Mouse (Mus musculus) hindbrain, embryonic 16.5 days (tissue): ENCODE data around the gene Ccdc146. TPM values are rescaled to one million over a fixed set of nuclear protein-coding genes. Genes with fewer than 3 reads are reported as not detected.

Experiments
- ATAC-seq: fragments of 200-750 bp; cut with Nextera tagmentation; 2 replicates; pipeline ENCODE4 v1.8.0; 2017; ENCODE audit warnings: moderate TSS enrichment, moderate library complexity
- H3K27ac ChIP-seq: fragments of 300-500 bp; sonication (generic); 2 replicates; pipeline ENCODE4 v1.5.1; 2014; ENCODE audit warnings: low read depth, mild to moderate bottlenecking, control low read depth, low read length, moderate library complexity
- H3K27me3 ChIP-seq: fragments of 300-500 bp; sonication (generic); replicated peaks from 2 replicates; pipeline ENCODE4 v1.6.1; 2014; ENCODE audit warnings: low read length; ENCODE audit not compliant: control insufficient read depth, insufficient read depth
- H3K36me3 ChIP-seq: fragments of 300-500 bp; sonication (generic); 2 replicates; pipeline ENCODE4 v1.6.1; 2014; ENCODE audit warnings: mild to moderate bottlenecking, low read length, moderate library complexity, mixed read lengths; ENCODE audit not compliant: control insufficient read depth, insufficient read depth
- H3K4me1 ChIP-seq: fragments of 300-500 bp; sonication (generic); 2 replicates; pipeline ENCODE4 v1.6.1; 2014; ENCODE audit warnings: low read depth, low read length; ENCODE audit not compliant: control insufficient read depth, insufficient read depth
- H3K4me2 ChIP-seq: fragments of 300-500 bp; sonication (generic); 2 replicates; pipeline ENCODE4 v1.6.1; 2014; ENCODE audit warnings: mild to moderate bottlenecking, low read length, control low read depth, moderate library complexity
- H3K4me3 ChIP-seq: fragments of 300-500 bp; sonication (generic); 2 replicates; pipeline ENCODE4 v1.5.1; 2014; ENCODE audit warnings: mild to moderate bottlenecking, low read length, control low read depth, moderate library complexity
- H3K9ac ChIP-seq: fragments of 300-500 bp; sonication (generic); 2 replicates; pipeline ENCODE4 v1.6.1; 2014; ENCODE audit warnings: low read depth, mild to moderate bottlenecking, control low read depth, low read length, moderate library complexity
- H3K9me3 ChIP-seq: fragments of 300-500 bp; sonication (generic); 2 replicates; pipeline ENCODE4 v1.6.1; 2014; ENCODE audit warnings: mild to moderate bottlenecking, low read length, moderate library complexity; ENCODE audit not compliant: control insufficient read depth
- WGBS: fragments of 180-500 bp; shearing (Covaris S2); extraction: QIAGEN DNeasy Blood & Tissue Kit; methylation state at CpG from one replicate; pipeline ENCODE4 v1.1.7; 2014; 5-methylcytosine and 5-hydroxymethylcytosine counted together
- polyA plus RNA-seq: library from polyadenylated mRNA; unstranded; fragments of >200 nt; fragmentation: Nextera tagmentation; extraction: Ambion mirVana; gene quantifications from 2 replicates; pipeline ENCODE4 v1.2.1, GENCODE M21; 2015

Ccdc146 gene
- polyA plus RNA-seq, 1 experiment from 2014 or later, result 0.75 TPM

- no peak overlapping the region for H3K27ac ChIP-seq
- H3K4me1 ChIP-seq, result peaks cover 9% of the 10 kb centered on the region
- WGBS, result 94% methylated on average over 6 of the region's 6 CpGs
- H3K9me3 ChIP-seq, result no peaks in the 10 kb centered on the region
- H3K4me2 ChIP-seq, result no peak overlapping the region; the same call in 1 of the 2 replicates
- no peaks in the 10 kb centered on the region for H3K27me3 ChIP-seq
- no peaks in the 10 kb centered on the region for H3K36me3 ChIP-seq
- H3K4me3 ChIP-seq, result no peak overlapping the region
- no peak overlapping the region; the same call in 1 of the 2 replicates for H3K9ac ChIP-seq
- no peak for ATAC-seq
These were observed 2.2 kb upstream of the Ccdc146 start for GRCm38 (mm10) chr5:21426666-21427065.

- no peaks in the 10 kb centered on the region for H3K4me1 ChIP-seq
- H3K9ac ChIP-seq, result no peak overlapping the region
- no peaks in the 10 kb centered on the region for H3K36me3 ChIP-seq
- no peak overlapping the region for H3K4me2 ChIP-seq
- WGBS, result 38% methylated on average over 1 of the region's 1 CpGs
- H3K27ac ChIP-seq, result no peak overlapping the region
- no peaks in the 10 kb centered on the region for H3K9me3 ChIP-seq
- H3K27me3 ChIP-seq, result no peaks in the 10 kb centered on the region
- no peak for ATAC-seq
- no peak overlapping the region for H3K4me3 ChIP-seq
These were observed 3.9 kb downstream of the Ccdc146 start for GRCm38 (mm10) chr5:21420609-21421008.

GRCm38 (mm10) chr5:21418613-21419012, 5.9 kb downstream of the Ccdc146 start:
- H3K27me3 ChIP-seq, result no peaks in the 10 kb centered on the region
- WGBS, result 78% methylated on average over 4 of the region's 4 CpGs
- H3K27ac ChIP-seq, result no peak overlapping the region
- H3K4me2 ChIP-seq, result no peak overlapping the region
- no peaks in the 10 kb centered on the region for H3K9me3 ChIP-seq
- no peak overlapping the region for H3K9ac ChIP-seq
- H3K36me3 ChIP-seq, result no peaks in the 10 kb centered on the region
- no peak for ATAC-seq
- no peaks in the 10 kb centered on the region for H3K4me1 ChIP-seq
- no peak overlapping the region for H3K4me3 ChIP-seq

GRCm38 (mm10) chr5:21414116-21414820, 10.2 kb downstream of the Ccdc146 start:
- Histone ChIP-seq H3K36me3 (no peaks in the 10 kb centered on the region), H3K9ac (no peak overlapping the region), H3K9me3 (no peaks in the 10 kb centered on the region), H3K4me1 (no peaks in the 10 kb centered on the region), H3K27ac (no peak overlapping the region), H3K4me3 (no peak overlapping the region), H3K27me3 (no peaks in the 10 kb centered on the region), H3K4me2 (no peak overlapping the region)
- 61% methylated on average over 1 of the region's 1 CpGs for WGBS
- ATAC-seq, result no peak

GRCm38 (mm10) chr5:21413322-21413721, 11.2 kb downstream of the Ccdc146 start:
- no peaks in the 10 kb centered on the region for H3K36me3 ChIP-seq

GRCm38 (mm10) chr5:21412056-21412455, 12.4 kb downstream of the Ccdc146 start:
- H3K9ac ChIP-seq, result no peak overlapping the region
- no peak overlapping the region for H3K4me3 ChIP-seq
- WGBS, result 77% methylated on average over 5 of the region's 5 CpGs
- no peaks in the 10 kb centered on the region for H3K4me1 ChIP-seq
- H3K27ac ChIP-seq, result no peak overlapping the region
- ATAC-seq, result no peak
- H3K36me3 ChIP-seq, result no peaks in the 10 kb centered on the region
- no peaks in the 10 kb centered on the region for H3K27me3 ChIP-seq
- H3K9me3 ChIP-seq, result no peaks in the 10 kb centered on the region
- H3K4me2 ChIP-seq, result no peak overlapping the region

More at GRCm38 (mm10) chr5:21413322-21413721, 11.2 kb downstream of the Ccdc146 start:
- Histone ChIP-seq H3K4me1 (no peaks in the 10 kb centered on the region), H3K4me3 (no peak overlapping the region), H3K27me3 (no peaks in the 10 kb centered on the region), H3K9me3 (no peaks in the 10 kb centered on the region), H3K27ac (no peak overlapping the region), H3K9ac (no peak overlapping the region), H3K4me2 (no peak overlapping the region)
- ATAC-seq, result no peak
- WGBS, result 93% methylated on average over 3 of the region's 3 CpGs

- Histone ChIP-seq H3K27ac (no peak overlapping the region), H3K9me3 (no peaks in the 10 kb centered on the region), H3K4me1 (no peaks in the 10 kb centered on the region), H3K4me2 (no peak overlapping the region), H3K27me3 (no peaks in the 10 kb centered on the region), H3K36me3 (no peaks in the 10 kb centered on the region), H3K4me3 (no peak overlapping the region), H3K9ac (no peak overlapping the region)
- ATAC-seq, result no peak
- WGBS, result 93% methylated on average over 5 of the region's 5 CpGs
These were observed 13.2 kb downstream of the Ccdc146 start for GRCm38 (mm10) chr5:21411261-21411666.

- WGBS, result 53% methylated on average over 7 of the region's 7 CpGs
- H3K4me1 ChIP-seq, result no peaks in the 10 kb centered on the region; the same call in 1 of the 2 replicates
- H3K36me3 ChIP-seq, result no peaks in the 10 kb centered on the region
- H3K9me3 ChIP-seq, result no peaks in the 10 kb centered on the region
- H3K4me2 ChIP-seq, result no peak overlapping the region
- no peak overlapping the region for H3K9ac ChIP-seq
- ATAC-seq, result no peak
- H3K4me3 ChIP-seq, result no peak overlapping the region
- no peaks in the 10 kb centered on the region for H3K27me3 ChIP-seq
- H3K27ac ChIP-seq, result no peak overlapping the region
These were observed 29.2 kb downstream of the Ccdc146 start for GRCm38 (mm10) chr5:21395205-21395840.

GRCm38 (mm10) chr5:21394562-21394961, 29.9 kb downstream of the Ccdc146 start:
- ATAC-seq, result no peak
- Histone ChIP-seq H3K27me3 (no peaks in the 10 kb centered on the region), H3K4me3 (no peak overlapping the region), H3K4me1 (no peaks in the 10 kb centered on the region; the same call in 1 of the 2 replicates), H3K36me3 (no peaks in the 10 kb centered on the region), H3K9ac (no peak overlapping the region), H3K4me2 (no peak overlapping the region), H3K27ac (no peak overlapping the region), H3K9me3 (no peaks in the 10 kb centered on the region)
- 84% methylated on average over 2 of the region's 2 CpGs for WGBS
